Mouse (Mus musculus) lung, adult 2 months (tissue): ENCODE data around the gene Cd9.

Experiments used
- CTCF ChIP-seq: fragments of 200-500 bp; IDR thresholded peaks from 2 replicates; pipeline ENCODE4 v1.5.1; 2011; ENCODE audit warnings: mild to moderate bottlenecking, low read length, control low read depth; ENCODE audit not compliant: insufficient read depth
- POLR2A ChIP-seq: fragments of 200-500 bp; IDR thresholded peaks from 2 replicates; pipeline ENCODE4 v1.6.1; 2011; ENCODE audit warnings: low read depth, mild to moderate bottlenecking, control low read depth, low read length, borderline replicate concordance; ENCODE audit errors: extremely low read depth

DNA sequence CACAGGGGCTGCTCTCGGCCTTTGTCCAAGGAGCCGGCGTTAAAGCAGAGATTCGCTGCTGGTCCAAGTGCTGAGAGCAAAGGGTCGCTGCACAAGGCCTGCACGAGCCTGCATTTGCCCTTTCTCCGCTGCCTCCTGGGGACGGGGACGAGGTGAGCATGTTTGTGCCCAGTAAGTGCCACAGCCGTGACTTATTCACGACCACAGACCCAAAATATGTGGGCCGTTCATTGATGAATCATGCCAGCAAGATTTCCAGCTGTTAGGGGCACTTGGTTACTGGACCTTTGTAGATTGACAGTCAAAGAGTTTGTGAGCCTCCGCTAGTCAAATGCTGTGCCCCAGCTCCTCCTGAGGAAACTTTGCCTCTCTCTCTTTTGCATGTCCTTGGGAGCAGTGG is 71.1 kb downstream of the Cd9 start:
- TF ChIP-seq POLR2A (no peak), CTCF (no peak)
